Mouse (Mus musculus) midbrain, embryonic 11.5 days (tissue): ENCODE results near the gene Anapc10. TPM values are rescaled to one million over a fixed set of nuclear protein-coding genes. Genes with fewer than 3 reads are reported as not detected.
"Not testable (repeated sequence)": the region's sequence is repeated elsewhere in the genome, so short reads cannot be mapped to it uniquely, and the experiment has no call there.

Experiments used
- ATAC-seq: fragments of 200-750 bp; cut with Nextera tagmentation; 2 replicates; pipeline ENCODE4 v1.8.0; 2017; ENCODE audit warnings: moderate TSS enrichment, moderate library complexity; ENCODE audit not compliant: low FRiP score
- DNase-seq: peaks from one replicate; pipeline ENCODE4 v3.0.0; 2015; ENCODE audit warnings: low spot score; ENCODE audit errors: missing footprints
- H3K27ac ChIP-seq: fragments of 300-500 bp; sonication (generic); 2 replicates; pipeline ENCODE4 v1.5.1; 2014; ENCODE audit warnings: low read depth, low read length
- H3K27me3 ChIP-seq: fragments of 300-500 bp; sonication (generic); 2 replicates; pipeline ENCODE4 v1.6.1; 2014; ENCODE audit warnings: mild to moderate bottlenecking, low read length, moderate library complexity, mixed read lengths; ENCODE audit not compliant: control insufficient read depth, insufficient read depth
- H3K36me3 ChIP-seq: fragments of 300-500 bp; sonication (generic); 2 replicates; pipeline ENCODE4 v1.6.1; 2014; ENCODE audit warnings: mild to moderate bottlenecking, low read length, moderate library complexity, mixed read lengths; ENCODE audit not compliant: control insufficient read depth, insufficient read depth
- H3K4me1 ChIP-seq: fragments of 300-500 bp; sonication (generic); 2 replicates; pipeline ENCODE4 v1.6.1; 2014; ENCODE audit warnings: low read length; ENCODE audit not compliant: control insufficient read depth, insufficient read depth
- H3K4me2 ChIP-seq: fragments of 300-500 bp; sonication (generic); 2 replicates; pipeline ENCODE4 v1.6.1; 2014; ENCODE audit warnings: mild to moderate bottlenecking, moderate library complexity
- H3K4me3 ChIP-seq: fragments of 300-500 bp; sonication (generic); 2 replicates; pipeline ENCODE4 v1.5.1; 2014; ENCODE audit warnings: low read depth, low read length
- H3K9ac ChIP-seq: fragments of 300-500 bp; sonication (generic); 2 replicates; pipeline ENCODE4 v1.6.1; 2014; ENCODE audit warnings: low read length
- H3K9me3 ChIP-seq: fragments of 300-500 bp; sonication (generic); 2 replicates; pipeline ENCODE4 v1.6.1; 2016; ENCODE audit warnings: low read length; ENCODE audit not compliant: control insufficient read depth
- WGBS: fragments of 180-500 bp; shearing (Covaris S2); extraction: QIAGEN DNeasy Blood & Tissue Kit; methylation state at CpG from one replicate; pipeline ENCODE4 v1.1.7; 2014; 5-methylcytosine and 5-hydroxymethylcytosine counted together
- polyA plus RNA-seq: library from polyadenylated mRNA; unstranded; fragments of >200 nt; fragmentation: Nextera tagmentation; extraction: Ambion mirVana; gene quantifications from 2 replicates; pipeline ENCODE4 v1.2.1, GENCODE M21; 2014

Gene Anapc10
- polyA plus RNA-seq, 1 experiment from 2014 or later = 46.6 TPM

- Histone ChIP-seq H3K27me3 (no peaks in the 10 kb centered on the region), H3K27ac (no peak overlapping the region), H3K9ac (no peak overlapping the region), H3K4me1 (peaks cover 5% of the 10 kb centered on the region; the same call in 1 of the 2 replicates), H3K4me2 (peak overlapping the region; percentile 26; the same call in 1 of the 2 replicates), H3K4me3 (no peak overlapping the region), H3K36me3 (no peaks in the 10 kb centered on the region), H3K9me3 (no peaks in the 10 kb centered on the region)
- WGBS = 49% methylated on average over 6 of the region's 6 CpGs
- peak; percentile 33 for DNase-seq
- ATAC-seq = no peak
These were observed 1.1 kb downstream of the Anapc10 start for GRCm38 (mm10) chr8:79712676-79713075.

- no peaks in the 10 kb centered on the region for H3K36me3 ChIP-seq
- ATAC-seq (no peak), DNase-seq (peak; percentile 23)
These were observed 9.9 kb downstream of the Anapc10 start for GRCm38 (mm10) chr8:79721537-79721936.

GRCm38 (mm10) chr8:79723308-79723707 is 11.7 kb downstream of the Anapc10 start:
- no peak overlapping the region for H3K9ac ChIP-seq
- H3K4me2 ChIP-seq = no peak overlapping the region
- no peaks in the 10 kb centered on the region for H3K27me3 ChIP-seq
- H3K27ac ChIP-seq = no peak overlapping the region
- no peaks in the 10 kb centered on the region for H3K36me3 ChIP-seq
- no peak overlapping the region for H3K4me3 ChIP-seq
- ATAC-seq = no peak
- no peaks in the 10 kb centered on the region for H3K9me3 ChIP-seq
- no peaks in the 10 kb centered on the region for H3K4me1 ChIP-seq
- peak; percentile 57 for DNase-seq

More at GRCm38 (mm10) chr8:79721537-79721936, 9.9 kb downstream of the Anapc10 start:
- no peak overlapping the region for H3K4me3 ChIP-seq
- H3K4me2 ChIP-seq = no peak overlapping the region
- H3K9ac ChIP-seq = no peak overlapping the region
- no peaks in the 10 kb centered on the region for H3K4me1 ChIP-seq
- H3K27me3 ChIP-seq = no peaks in the 10 kb centered on the region
- no peak overlapping the region for H3K27ac ChIP-seq
- no peaks in the 10 kb centered on the region for H3K9me3 ChIP-seq

- no peak for DNase-seq
- 63% methylated on average over 3 of the region's 3 CpGs for WGBS
- no peaks in the 10 kb centered on the region for H3K9me3 ChIP-seq
- no peak for ATAC-seq
- H3K27ac ChIP-seq = no peak overlapping the region
- no peaks in the 10 kb centered on the region for H3K36me3 ChIP-seq
- no peak overlapping the region for H3K4me2 ChIP-seq
- no peak overlapping the region for H3K9ac ChIP-seq
- no peak overlapping the region for H3K4me3 ChIP-seq
- no peaks in the 10 kb centered on the region for H3K27me3 ChIP-seq
- H3K4me1 ChIP-seq = no peaks in the 10 kb centered on the region
These were observed 13.0 kb downstream of the Anapc10 start for GRCm38 (mm10) chr8:79724589-79724988.

GRCm38 (mm10) chr8:79727900-79728299 is 16.3 kb downstream of the Anapc10 start:
- no peak for ATAC-seq
- no peaks in the 10 kb centered on the region for H3K36me3 ChIP-seq
- WGBS = 95% methylated on average over 1 of the region's 1 CpGs
- H3K4me3 ChIP-seq = no peak overlapping the region
- H3K9me3 ChIP-seq = no peaks in the 10 kb centered on the region
- no peaks in the 10 kb centered on the region for H3K27me3 ChIP-seq
- H3K4me1 ChIP-seq = no peaks in the 10 kb centered on the region
- H3K27ac ChIP-seq = no peak overlapping the region
- no peak overlapping the region for H3K4me2 ChIP-seq
- no peak for DNase-seq
- H3K9ac ChIP-seq = no peak overlapping the region

GRCm38 (mm10) chr8:79734304-79734703 is 22.7 kb downstream of the Anapc10 start:
- Histone ChIP-seq H3K4me1 (no peaks in the 10 kb centered on the region), H3K4me3 (no peak overlapping the region), H3K36me3 (no peaks in the 10 kb centered on the region), H3K27me3 (no peaks in the 10 kb centered on the region), H3K27ac (no peak overlapping the region), H3K9ac (no peak overlapping the region), H3K4me2 (no peak overlapping the region), H3K9me3 (no peaks in the 10 kb centered on the region)
- no peak for ATAC-seq
- peak; percentile 94 for DNase-seq
- 26% methylated on average over 2 of the region's 2 CpGs for WGBS

GRCm38 (mm10) chr8:79748171-79748570 is 36.6 kb downstream of the Anapc10 start:
- no peak for DNase-seq
- no peak for ATAC-seq
- 46% methylated on average over 2 of the region's 2 CpGs for WGBS

GRCm38 (mm10) chr8:79748591-79748990 is 37.0 kb downstream of the Anapc10 start:
- no peaks in the 10 kb centered on the region for H3K4me1 ChIP-seq
- 69% methylated on average over 4 of the region's 4 CpGs for WGBS

More at GRCm38 (mm10) chr8:79748171-79748570, 36.6 kb downstream of the Anapc10 start:
- no peaks in the 10 kb centered on the region for H3K36me3 ChIP-seq
- H3K27ac ChIP-seq = no peak overlapping the region
- no peaks in the 10 kb centered on the region for H3K9me3 ChIP-seq
- no peak overlapping the region for H3K4me3 ChIP-seq
- H3K4me2 ChIP-seq = no peak overlapping the region
- no peak overlapping the region for H3K9ac ChIP-seq
- no peaks in the 10 kb centered on the region for H3K4me1 ChIP-seq
- no peaks in the 10 kb centered on the region for H3K27me3 ChIP-seq

GRCm38 (mm10) chr8:79750305-79750704 is 38.7 kb downstream of the Anapc10 start:
- Histone ChIP-seq H3K27ac (no peak overlapping the region), H3K27me3 (no peaks in the 10 kb centered on the region), H3K9me3 (no peaks in the 10 kb centered on the region), H3K4me3 (no peak overlapping the region), H3K4me1 (no peaks in the 10 kb centered on the region), H3K36me3 (no peaks in the 10 kb centered on the region), H3K4me2 (no peak overlapping the region), H3K9ac (no peak overlapping the region)
- ATAC-seq (no peak), DNase-seq (no peak)
- 89% methylated on average over 2 of the region's 2 CpGs for WGBS

More at GRCm38 (mm10) chr8:79748591-79748990, 37.0 kb downstream of the Anapc10 start:
- no peaks in the 10 kb centered on the region for H3K27me3 ChIP-seq
- no peaks in the 10 kb centered on the region for H3K9me3 ChIP-seq
- no peak overlapping the region for H3K4me2 ChIP-seq
- no peak overlapping the region for H3K4me3 ChIP-seq
- no peaks in the 10 kb centered on the region for H3K36me3 ChIP-seq
- ATAC-seq = no peak
- H3K27ac ChIP-seq = no peak overlapping the region
- no peak for DNase-seq
- H3K9ac ChIP-seq = no peak overlapping the region

- ATAC-seq, H3K9ac ChIP-seq, H3K4me2 ChIP-seq, H3K4me1 ChIP-seq, H3K27me3 ChIP-seq, H3K4me3 ChIP-seq, H3K36me3 ChIP-seq, H3K27ac ChIP-seq, H3K9me3 ChIP-seq: not testable (repeated sequence)
- 83% methylated on average over 2 of the region's 2 CpGs for WGBS
- peak; percentile 10 for DNase-seq
These were observed 83.3 kb downstream of the Anapc10 start for GRCm38 (mm10) chr8:79794873-79795272.
